Mouse (Mus musculus): Measurements from ENCODE around the gene Arl10. TPM values are rescaled to one million over a fixed set of nuclear protein-coding genes. Genes with fewer than 3 reads are reported as not detected.

The Arl10 gene
- total and polyA plus RNA-seq, 3 experiments = 6.2 to 8.9 (median 6.8) TPM

DNA sequence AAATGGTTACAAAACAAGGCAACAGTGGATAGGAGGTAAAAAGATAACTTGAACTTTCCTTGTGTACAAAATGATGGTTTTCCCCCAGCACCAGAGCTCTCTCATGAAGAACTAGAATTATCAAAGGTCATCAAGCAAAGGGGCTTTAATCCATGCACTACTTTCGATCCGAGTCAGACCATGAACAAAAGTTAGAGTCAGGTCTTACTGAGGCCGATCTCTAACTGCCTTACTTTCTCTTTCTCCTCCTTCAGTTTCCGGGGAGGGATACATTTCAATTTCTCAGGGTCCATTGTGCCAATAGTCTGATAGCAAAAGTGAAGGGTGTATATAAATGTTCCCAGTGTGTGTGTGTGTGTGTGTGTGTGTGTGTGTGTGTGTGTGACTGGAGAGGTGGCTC lies 2.2 kb upstream of the Arl10 start:
- DNase-seq = no peak
- Histone ChIP-seq H3K4me3 (no peak overlapping the region), H3K9ac (ENCODE audit: low read depth, low read length) (no peak overlapping the region), H3K27ac (no peak overlapping the region), H3K36me3 (ENCODE audit: control insufficient read depth, insufficient read depth, low read length) (no peaks in the 10 kb centered on the region), H3K27me3 (ENCODE audit: control insufficient read depth, insufficient read depth, low read length) (no peaks in the 10 kb centered on the region), H3K79me2 (replicated peaks; ENCODE audit: control insufficient read depth, insufficient read depth, low read length) (no peaks in the 10 kb centered on the region), H3K4me1 (ENCODE audit: control insufficient read depth, insufficient read depth, low read length) (peaks cover 1% of the 10 kb centered on the region; the same call in 1 of the 2 replicates)
- intact Hi-C loops (cut with DNase I) = no loop called here
- TF ChIP-seq EP300 (IDR thresholded peaks at IDR 0.05; ENCODE audit: insufficient read depth, low read depth, low read length) (no peak), POLR2A (IDR thresholded peaks at IDR 0.05; ENCODE audit: insufficient read depth, low read depth, low read length) (no peak), CTCF (IDR thresholded peaks at IDR 0.05) (no peak)
- 82% methylated on average over 4 of the region's 4 CpGs for WGBS

DNA sequence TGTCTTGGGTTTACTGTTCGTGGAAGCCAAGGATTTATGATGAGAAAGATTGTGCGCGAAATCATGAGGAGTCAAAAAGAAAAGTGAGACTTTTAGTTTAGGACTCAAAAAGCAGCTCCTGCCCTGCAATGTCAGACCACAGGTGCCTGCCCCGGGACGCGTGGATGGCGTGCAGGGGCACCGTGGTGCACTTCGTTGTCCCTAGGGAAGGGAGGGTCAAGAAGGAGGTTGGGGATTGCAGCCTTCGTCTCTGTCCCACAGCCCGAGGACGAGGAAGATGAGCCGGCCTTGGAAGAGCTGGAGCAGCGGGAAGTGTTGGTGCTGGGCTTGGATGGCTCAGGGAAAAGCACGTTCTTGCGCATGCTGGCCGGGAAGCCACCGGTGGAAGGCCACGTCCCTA lies 674 bp downstream of the Arl10 start:
- Histone ChIP-seq H3K4me3 (peak overlapping the region; percentile 92), H3K27me3 (ENCODE audit: control insufficient read depth, insufficient read depth, low read length) (no peaks in the 10 kb centered on the region), H3K9ac (ENCODE audit: low read depth, low read length) (peak overlapping the region; percentile 90), H3K79me2 (replicated peaks; ENCODE audit: control insufficient read depth, insufficient read depth, low read length) (no peaks in the 10 kb centered on the region), H3K36me3 (ENCODE audit: control insufficient read depth, insufficient read depth, low read length) (no peaks in the 10 kb centered on the region), H3K27ac (peak overlapping the region; percentile 66), H3K4me1 (ENCODE audit: control insufficient read depth, insufficient read depth, low read length) (peaks cover 1% of the 10 kb centered on the region; the same call in 1 of the 2 replicates)
- TF ChIP-seq POLR2A (IDR thresholded peaks at IDR 0.05; ENCODE audit: insufficient read depth, low read depth, low read length) (no peak), CTCF (IDR thresholded peaks at IDR 0.05) (no peak), EP300 (IDR thresholded peaks at IDR 0.05; ENCODE audit: insufficient read depth, low read depth, low read length) (no peak)
- WGBS = 4% methylated on average over 19 of the region's 19 CpGs
- intact Hi-C loops (cut with DNase I) = loop anchor here (1.0 kb wide), 2 partner anchors 15 to 46 kb away; partner anchors contain the start of genes Faf2, Higd2a and Nop16
- peak in 1 of 2 experiments; percentile 43 for DNase-seq

DNA sequence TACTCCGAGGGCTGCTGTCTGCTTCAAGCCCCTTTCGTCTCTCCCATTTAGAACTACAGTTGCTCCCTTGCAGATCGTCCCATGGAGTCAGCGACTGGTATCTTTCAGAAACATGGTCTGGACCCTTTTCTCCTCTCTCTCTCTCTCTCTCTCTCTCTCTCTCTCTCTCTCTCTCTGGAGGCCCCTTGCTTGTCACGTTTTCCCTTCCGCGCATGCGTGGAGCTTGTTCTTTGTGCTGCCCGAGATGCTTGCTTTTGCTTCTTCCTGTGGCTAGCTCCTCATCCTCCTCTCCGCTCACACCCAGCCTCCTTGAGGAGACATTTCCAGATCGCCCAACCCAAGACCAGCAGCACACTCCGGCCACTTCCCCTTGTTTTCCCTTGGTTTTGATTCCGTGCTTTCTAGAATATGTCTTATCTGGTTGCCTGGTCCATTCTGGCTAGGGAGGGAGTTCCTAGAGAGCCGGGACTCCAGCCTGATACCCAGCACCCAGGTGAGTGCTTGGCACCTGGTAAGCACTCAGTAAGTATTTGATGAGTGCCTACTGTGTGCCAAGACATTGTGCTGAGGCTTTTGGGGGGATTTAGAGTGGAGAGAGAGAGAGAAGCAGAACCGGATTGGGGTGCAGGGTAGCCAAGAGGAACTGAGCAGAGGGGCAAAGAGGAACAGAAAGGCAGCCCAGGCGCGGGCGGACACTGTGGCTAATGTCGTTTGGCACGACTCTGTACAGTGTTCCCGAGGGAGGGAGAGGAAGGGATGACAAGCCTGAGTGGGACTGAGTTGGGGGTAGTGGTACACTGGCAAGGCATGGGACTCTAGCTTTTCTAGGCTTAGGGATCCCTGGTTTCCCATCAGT lies 3.1 kb downstream of the Arl10 start:
- H3K36me3 ChIP-seq (ENCODE audit: control insufficient read depth, insufficient read depth, low read length) = 0 out of 2 replicates have a peak, but pooled peaks cover 2% of the 10 kb centered on the region
- H3K27me3 ChIP-seq (ENCODE audit: control insufficient read depth, insufficient read depth, low read length) = no peaks in the 10 kb centered on the region
- no peak for TF ChIP-seq CTCF (IDR thresholded peaks at IDR 0.05)
- TF ChIP-seq EP300 (IDR thresholded peaks at IDR 0.05; ENCODE audit: insufficient read depth, low read depth, low read length) = no peak
- no peak for TF ChIP-seq POLR2A (IDR thresholded peaks at IDR 0.05; ENCODE audit: insufficient read depth, low read depth, low read length)
- DNase-seq = peak in 1 of 2 experiments; percentile 60
- H3K4me3 ChIP-seq = no peak overlapping the region
- H3K27ac ChIP-seq = no peak overlapping the region; the same call in 1 of the 2 replicates
- 76% methylated on average over 21 of the region's 21 CpGs for WGBS
- intact Hi-C loops (cut with DNase I) = no loop called here
- H3K9ac ChIP-seq (ENCODE audit: low read depth, low read length) = no peak overlapping the region
- peaks cover 6% of the 10 kb centered on the region for H3K4me1 ChIP-seq (ENCODE audit: control insufficient read depth, insufficient read depth, low read length)
- no peaks in the 10 kb centered on the region for H3K79me2 ChIP-seq (replicated peaks; ENCODE audit: control insufficient read depth, insufficient read depth, low read length)

DNA sequence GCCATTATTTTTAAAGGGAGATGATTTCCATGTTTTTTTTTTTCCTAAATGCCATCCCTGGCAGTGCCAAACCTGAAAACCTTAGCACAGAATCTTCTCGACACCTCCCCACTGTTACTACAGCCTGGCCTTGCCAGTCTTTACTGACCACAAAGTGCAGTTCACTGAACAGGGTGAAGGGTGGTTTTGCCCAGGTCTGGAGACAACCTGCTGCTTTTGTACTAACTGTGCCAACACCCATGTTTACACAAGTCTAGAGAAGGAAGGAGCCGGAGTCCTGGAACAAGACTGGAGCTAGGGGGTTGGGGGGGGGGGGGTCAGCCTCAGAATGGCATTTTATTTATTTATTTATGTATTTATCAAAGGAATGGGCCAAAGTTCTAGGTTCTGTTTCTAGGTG lies 6.6 kb downstream of the Arl10 start:
- H3K4me3 ChIP-seq = no peak overlapping the region
- intact Hi-C loops (cut with DNase I) = no loop called here
- H3K27ac ChIP-seq = no peak overlapping the region
- H3K27me3 ChIP-seq (ENCODE audit: control insufficient read depth, insufficient read depth, low read length) = no peaks in the 10 kb centered on the region
- H3K79me2 ChIP-seq (replicated peaks; ENCODE audit: control insufficient read depth, insufficient read depth, low read length) = no peaks in the 10 kb centered on the region
- no peak overlapping the region for H3K9ac ChIP-seq (ENCODE audit: low read depth, low read length)
- peaks cover 7% of the 10 kb centered on the region for H3K4me1 ChIP-seq (ENCODE audit: control insufficient read depth, insufficient read depth, low read length)
- DNase-seq = no peak
- TF ChIP-seq POLR2A (IDR thresholded peaks at IDR 0.05; ENCODE audit: insufficient read depth, low read depth, low read length) = no peak
- no peak for TF ChIP-seq CTCF (IDR thresholded peaks at IDR 0.05)
- TF ChIP-seq EP300 (IDR thresholded peaks at IDR 0.05; ENCODE audit: insufficient read depth, low read depth, low read length) = no peak
- 0 out of 2 replicates have a peak, but pooled peaks cover 2% of the 10 kb centered on the region for H3K36me3 ChIP-seq (ENCODE audit: control insufficient read depth, insufficient read depth, low read length)
- 69% methylated on average over 2 of the region's 2 CpGs for WGBS

DNA sequence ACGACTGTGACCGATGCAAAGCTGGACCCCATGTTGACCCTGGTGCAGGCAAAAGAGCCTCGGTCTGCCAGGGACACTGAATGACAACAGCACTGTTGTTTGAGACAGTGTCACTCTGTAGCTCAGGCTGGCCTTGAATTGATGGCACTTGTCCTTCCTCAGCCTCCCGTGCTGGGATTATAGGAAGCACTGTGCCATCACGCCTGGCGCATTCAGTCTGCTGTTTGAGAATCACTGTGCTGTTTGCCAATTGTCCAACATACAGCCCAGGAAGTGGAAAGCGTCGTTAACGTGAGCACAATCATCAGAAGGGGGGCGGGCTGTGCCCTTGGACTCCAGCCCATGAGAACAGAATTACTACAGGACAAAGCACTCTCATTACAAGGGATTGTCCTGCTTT lies 7.3 kb downstream of the Arl10 start:
- 49% methylated on average over 10 of the region's 10 CpGs for WGBS
- Histone ChIP-seq H3K27me3 (ENCODE audit: control insufficient read depth, insufficient read depth, low read length) (no peaks in the 10 kb centered on the region), H3K4me1 (ENCODE audit: control insufficient read depth, insufficient read depth, low read length) (peaks cover 7% of the 10 kb centered on the region), H3K79me2 (replicated peaks; ENCODE audit: control insufficient read depth, insufficient read depth, low read length) (no peaks in the 10 kb centered on the region), H3K4me3 (no peak overlapping the region), H3K36me3 (ENCODE audit: control insufficient read depth, insufficient read depth, low read length) (0 out of 2 replicates have a peak, but pooled peaks cover 2% of the 10 kb centered on the region), H3K27ac (peak overlapping the region; percentile 20), H3K9ac (ENCODE audit: low read depth, low read length) (no peak overlapping the region)
- TF ChIP-seq EP300 (IDR thresholded peaks at IDR 0.05; ENCODE audit: insufficient read depth, low read depth, low read length) = no peak
- no peak for TF ChIP-seq CTCF (IDR thresholded peaks at IDR 0.05)
- no peak for TF ChIP-seq POLR2A (IDR thresholded peaks at IDR 0.05; ENCODE audit: insufficient read depth, low read depth, low read length)
- DNase-seq = no peak
- intact Hi-C loops (cut with DNase I) = no loop called here

DNA sequence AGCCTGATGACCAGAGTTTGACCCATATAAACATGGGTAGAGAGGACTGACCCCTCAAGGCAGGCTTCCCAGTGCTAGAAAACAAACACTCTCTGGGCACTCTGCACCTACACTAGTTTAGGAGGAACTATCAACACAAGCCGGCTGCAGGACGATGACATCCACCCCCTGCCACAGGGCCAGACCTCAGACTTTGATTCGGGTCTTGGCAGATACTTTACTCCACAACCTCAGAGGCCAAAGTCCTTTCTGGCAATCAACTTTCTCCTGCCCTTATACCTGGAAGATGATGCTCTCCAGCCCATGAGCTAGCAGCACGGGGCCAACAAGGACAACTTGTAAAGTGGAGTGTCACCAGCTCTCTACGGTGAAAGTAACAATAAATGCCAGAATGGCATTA lies 8.0 kb downstream of the Arl10 start:
- Histone ChIP-seq H3K4me3 (no peak overlapping the region), H3K9ac (ENCODE audit: low read depth, low read length) (no peak overlapping the region), H3K27me3 (ENCODE audit: control insufficient read depth, insufficient read depth, low read length) (no peaks in the 10 kb centered on the region), H3K36me3 (ENCODE audit: control insufficient read depth, insufficient read depth, low read length) (0 out of 2 replicates have a peak, but pooled peaks cover 2% of the 10 kb centered on the region), H3K4me1 (ENCODE audit: control insufficient read depth, insufficient read depth, low read length) (peaks cover 7% of the 10 kb centered on the region), H3K79me2 (replicated peaks; ENCODE audit: control insufficient read depth, insufficient read depth, low read length) (no peaks in the 10 kb centered on the region), H3K27ac (no peak overlapping the region; the same call in 1 of the 2 replicates)
- intact Hi-C loops (cut with DNase I) = no loop called here
- WGBS = 88% methylated on average over 5 of the region's 5 CpGs
- DNase-seq = no peak
- no peak for TF ChIP-seq EP300 (IDR thresholded peaks at IDR 0.05; ENCODE audit: insufficient read depth, low read depth, low read length)
- no peak for TF ChIP-seq POLR2A (IDR thresholded peaks at IDR 0.05; ENCODE audit: insufficient read depth, low read depth, low read length)
- TF ChIP-seq CTCF (IDR thresholded peaks at IDR 0.05) = no peak

Measured in heart, adult 2 months (tissue).